Mouse (Mus musculus) myocyte (in vitro differentiated cells): Measurements from ENCODE around the gene Zfp13.

ENCODE experiments used
- MAX ChIP-seq: IDR thresholded peaks from one replicate; pipeline ENCODE4 v1.6.1; 2011; ENCODE audit warnings: low read depth, mild to moderate bottlenecking, control low read depth
- MYOG ChIP-seq, 3 experiments: IDR thresholded peaks; one replicate each; pipeline ENCODE4 v1.6.1; 2011; ENCODE audit warnings: control low read depth in 2 of 3, low read depth in 2 of 3, mild to moderate bottlenecking in 2 of 3; ENCODE audit not compliant: insufficient read length in 2 of 3, control insufficient read depth in 1 of 3, insufficient read depth in 1 of 3
- POLR2A ChIP-seq: IDR thresholded peaks from one replicate; pipeline ENCODE4 v1.6.1; 2011; ENCODE audit warnings: low read depth, mild to moderate bottlenecking, control low read depth, moderate library complexity; ENCODE audit not compliant: insufficient read length
- POLR2AphosphoS2 ChIP-seq: IDR thresholded peaks from one replicate; pipeline ENCODE4 v1.6.1; 2011; ENCODE audit warnings: low read depth, control low read depth; ENCODE audit not compliant: insufficient read length
- USF1 ChIP-seq: IDR thresholded peaks from one replicate; pipeline ENCODE4 v1.6.1; 2011; ENCODE audit warnings: low read depth, mild to moderate bottlenecking, control low read depth, moderate library complexity

DNA sequence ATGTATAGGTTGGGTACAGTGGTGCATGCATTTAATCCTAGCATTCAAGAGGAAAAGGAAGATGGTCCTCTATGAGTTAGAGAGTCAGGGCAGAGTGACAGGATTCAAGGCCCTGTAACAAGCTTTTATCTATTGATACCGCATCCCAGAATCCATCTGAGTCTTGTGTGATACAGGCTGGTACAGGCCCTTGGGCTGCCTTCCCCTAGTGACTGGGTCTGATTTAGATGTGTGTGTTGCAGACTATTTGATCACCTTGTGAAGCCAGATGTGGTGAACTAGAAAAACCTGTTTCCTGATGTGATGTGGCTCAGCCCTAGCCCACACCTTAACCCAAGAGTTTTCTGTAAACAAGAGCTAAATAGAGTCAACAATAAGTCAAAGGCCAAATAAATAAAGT, 54.5 kb downstream of the Zfp13 start:
- TF ChIP-seq POLR2A (no peak), POLR2AphosphoS2 (no peak), MYOG (IDR thresholded peaks at IDR 0.05; ENCODE audit: control insufficient read depth in 1 of 3, insufficient read depth in 1 of 3, insufficient read length in 2 of 3, low read depth in 2 of 3) (no peak), USF1 (no peak), MAX (no peak)
